Mouse (Mus musculus) heart, embryonic 16.5 days (tissue): ENCODE results near the gene Prss35. TPM values are rescaled to one million over a fixed set of nuclear protein-coding genes. Genes with fewer than 3 reads are reported as not detected.

ENCODE experiments used
- ATAC-seq: fragments of 200-750 bp; cut with Nextera tagmentation; replicated peaks from 2 replicates; pipeline ENCODE4 v1.8.0; 2017; ENCODE audit warnings: moderate number of reproducible peaks; ENCODE audit not compliant: insufficient read depth, low FRiP score; ENCODE audit errors: extremely low read depth
- H3K27ac ChIP-seq: fragments of 300-500 bp; sonication (generic); 2 replicates; pipeline ENCODE4 v1.5.1; 2014; ENCODE audit warnings: mild to moderate bottlenecking, low read length, control low read depth, moderate library complexity
- H3K27me3 ChIP-seq: fragments of 300-500 bp; sonication (generic); 2 replicates; pipeline ENCODE4 v1.6.1; 2014; ENCODE audit warnings: low read length, mixed read lengths; ENCODE audit not compliant: control insufficient read depth, insufficient read depth
- H3K36me3 ChIP-seq: fragments of 300-500 bp; sonication (generic); 2 replicates; pipeline ENCODE4 v1.6.1; 2014; ENCODE audit not compliant: control insufficient read depth, insufficient read depth
- H3K4me1 ChIP-seq: fragments of 300-500 bp; sonication (generic); 2 replicates; pipeline ENCODE4 v1.6.1; 2014; ENCODE audit warnings: low read length, mixed read lengths; ENCODE audit not compliant: control insufficient read depth, insufficient read depth
- H3K4me2 ChIP-seq: fragments of 300-500 bp; sonication (generic); 2 replicates; pipeline ENCODE4 v1.6.1; 2014; ENCODE audit warnings: low read depth, mild to moderate bottlenecking, control low read depth, low read length
- H3K4me3 ChIP-seq: fragments of 300-500 bp; sonication (generic); 2 replicates; pipeline ENCODE4 v1.5.1; 2014; ENCODE audit warnings: mild to moderate bottlenecking, control low read depth, low read length
- H3K9ac ChIP-seq: fragments of 300-500 bp; sonication (generic); 2 replicates; pipeline ENCODE4 v1.6.1; 2014; ENCODE audit warnings: low read length, control low read depth
- H3K9me3 ChIP-seq: fragments of 300-500 bp; sonication (generic); replicated peaks from 2 replicates; pipeline ENCODE4 v1.6.1; 2016; ENCODE audit warnings: low read length; ENCODE audit not compliant: control insufficient read depth
- WGBS: fragments of 180-500 bp; shearing (Covaris S2); extraction: QIAGEN DNeasy Blood & Tissue Kit; methylation state at CpG from one replicate; pipeline ENCODE4 v1.1.7; 2014; 5-methylcytosine and 5-hydroxymethylcytosine counted together
- polyA plus RNA-seq: library from polyadenylated mRNA; unstranded; fragments of >200 nt; fragmentation: Nextera tagmentation; extraction: Ambion mirVana; gene quantifications from 2 replicates; pipeline ENCODE4 v1.2.1, GENCODE M21; 2015

Prss35 gene
- polyA plus RNA-seq, 1 experiment from 2014 or later: 35.1 TPM

GRCm38 (mm10) chr9:86798129-86798528 is 54.7 kb downstream of the Prss35 start:
- Histone ChIP-seq H3K9me3 (no peaks in the 10 kb centered on the region), H3K27me3 (no peaks in the 10 kb centered on the region), H3K4me3 (no peak overlapping the region), H3K27ac (no peak overlapping the region), H3K9ac (no peak overlapping the region), H3K4me2 (no peak overlapping the region), H3K36me3 (peaks cover 16% of the 10 kb centered on the region; the same call in 1 of the 2 replicates), H3K4me1 (no peaks in the 10 kb centered on the region)
- no peak for ATAC-seq
- 79% methylated on average over 5 of the region's 5 CpGs for WGBS

GRCm38 (mm10) chr9:86798686-86799085 is 55.2 kb downstream of the Prss35 start:
- 47% methylated on average over 7 of the region's 7 CpGs for WGBS
- Histone ChIP-seq H3K4me3 (no peak overlapping the region), H3K4me1 (no peaks in the 10 kb centered on the region), H3K36me3 (peaks cover 12% of the 10 kb centered on the region; the same call in 1 of the 2 replicates), H3K9ac (no peak overlapping the region), H3K9me3 (no peaks in the 10 kb centered on the region), H3K4me2 (no peak overlapping the region), H3K27ac (no peak overlapping the region), H3K27me3 (no peaks in the 10 kb centered on the region)
- ATAC-seq: no peak

- Histone ChIP-seq H3K4me2 (no peak overlapping the region), H3K9me3 (no peaks in the 10 kb centered on the region), H3K27me3 (no peaks in the 10 kb centered on the region), H3K9ac (no peak overlapping the region), H3K27ac (no peak overlapping the region), H3K36me3 (peaks cover 12% of the 10 kb centered on the region; the same call in 1 of the 2 replicates), H3K4me1 (no peaks in the 10 kb centered on the region), H3K4me3 (no peak overlapping the region)
- 82% methylated on average over 7 of the region's 7 CpGs for WGBS
- no peak for ATAC-seq
These were observed 55.6 kb downstream of the Prss35 start for GRCm38 (mm10) chr9:86799099-86799498.

GRCm38 (mm10) chr9:86800600-86801163 is 57.2 kb downstream of the Prss35 start:
- H3K9me3 ChIP-seq: no peaks in the 10 kb centered on the region
- H3K4me2 ChIP-seq: no peak overlapping the region
- H3K4me3 ChIP-seq: no peak overlapping the region
- H3K4me1 ChIP-seq: no peaks in the 10 kb centered on the region
- no peak overlapping the region for H3K27ac ChIP-seq
- peaks cover 12% of the 10 kb centered on the region; the same call in 1 of the 2 replicates for H3K36me3 ChIP-seq
- WGBS: 40% methylated on average over 3 of the region's 3 CpGs
- no peak overlapping the region for H3K9ac ChIP-seq
- H3K27me3 ChIP-seq: no peaks in the 10 kb centered on the region
- no peak; the same call in 1 of the 2 replicates for ATAC-seq

Other genes starting within 250 kb of the Prss35 start
- 20.1 and 20.6 TPM in 2 replicates for gene Pgm3, start 171.8 kb upstream of the Prss35 start, polyA plus RNA-seq
- gene Rwdd2a, start 171.7 kb upstream of the Prss35 start, polyA plus RNA-seq: 3.9 and 5.2 TPM in 2 replicates
- gene Me1, start 47.7 kb upstream of the Prss35 start, polyA plus RNA-seq: 19.6 and 26.4 TPM in 2 replicates
- gene Snap91, start 137.0 kb downstream of the Prss35 start, polyA plus RNA-seq: 89.1 and 93.3 TPM in 2 replicates